Mouse (Mus musculus) lung, postnatal 0 days (tissue): ENCODE results near the gene Prlh.

Source experiments
- CTCF ChIP-seq: IDR thresholded peaks from 2 replicates; pipeline ENCODE4 v1.5.1; 2016; ENCODE audit warnings: antibody characterized with exemption, mild to moderate bottlenecking
- EP300 ChIP-seq: IDR thresholded peaks from 2 replicates; pipeline ENCODE4 v1.6.1; 2016; ENCODE audit warnings: antibody characterized with exemption, mild to moderate bottlenecking, control low read depth

DNA sequence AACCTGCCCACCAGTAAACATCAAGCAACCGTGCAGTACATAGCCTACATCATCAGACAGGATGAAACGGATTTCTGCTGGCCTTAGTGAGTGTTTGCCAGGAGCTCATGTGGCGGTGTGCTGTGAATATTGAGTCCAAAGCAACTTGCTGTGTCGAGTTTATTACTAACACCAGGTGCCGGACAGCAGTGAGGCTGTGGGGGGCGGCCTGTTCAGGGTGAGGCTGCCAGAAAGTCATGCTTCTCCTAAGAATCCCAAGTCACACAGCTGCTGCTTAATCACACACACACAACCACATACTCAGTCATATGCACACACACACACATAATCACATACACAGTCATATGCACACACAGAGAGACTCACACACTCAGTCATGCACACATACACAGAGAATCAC is 39.7 kb upstream of the Prlh start:
- no peak for TF ChIP-seq CTCF
- TF ChIP-seq EP300: no peak
